Mouse (Mus musculus): ENCODE measurements at regions not wholly inside any gene's neighbourhood (a gene's known extent, or its start where the extent isn't known, plus 50 kb on each side); places are given as distances from the start of the nearest gene placed in this dataset.

DNA sequence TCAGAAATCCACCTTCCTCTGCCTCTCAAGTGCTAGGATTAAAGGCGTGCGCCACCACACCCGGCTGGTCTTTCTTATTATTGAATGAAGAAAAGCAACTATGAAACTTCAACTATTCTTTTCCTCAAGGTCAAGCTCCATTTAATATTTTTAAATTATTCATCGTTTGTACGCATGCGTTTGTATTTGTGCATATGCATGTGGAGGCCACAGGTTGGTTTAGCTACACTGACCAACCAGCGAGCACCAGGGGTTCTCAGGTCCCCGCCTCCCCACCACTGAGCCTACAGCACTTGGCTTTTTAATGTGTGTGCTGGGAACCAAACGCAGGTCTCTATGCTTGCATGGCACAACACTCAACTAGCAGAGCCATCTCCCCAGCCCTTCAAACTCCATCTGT lies 51.0 kb upstream of the Tmem252 start:
- H3K4me2 ChIP-seq: no peak overlapping the region
- H3K4me3 ChIP-seq (replicated peaks): no peak overlapping the region
- no peaks in the 10 kb centered on the region for H3K9me3 ChIP-seq
- H3K27me3 ChIP-seq: no peaks in the 10 kb centered on the region
- H3K9ac ChIP-seq: no peak overlapping the region
- 95% methylated on average over 9 of the region's 9 CpGs for WGBS
- H3K36me3 ChIP-seq (replicated peaks): no peaks in the 10 kb centered on the region
- no peaks in the 10 kb centered on the region for H3K4me1 ChIP-seq
- H3K27ac ChIP-seq: no peak overlapping the region
- no peak for ATAC-seq (ENCODE audit: low FRiP score)

DNA sequence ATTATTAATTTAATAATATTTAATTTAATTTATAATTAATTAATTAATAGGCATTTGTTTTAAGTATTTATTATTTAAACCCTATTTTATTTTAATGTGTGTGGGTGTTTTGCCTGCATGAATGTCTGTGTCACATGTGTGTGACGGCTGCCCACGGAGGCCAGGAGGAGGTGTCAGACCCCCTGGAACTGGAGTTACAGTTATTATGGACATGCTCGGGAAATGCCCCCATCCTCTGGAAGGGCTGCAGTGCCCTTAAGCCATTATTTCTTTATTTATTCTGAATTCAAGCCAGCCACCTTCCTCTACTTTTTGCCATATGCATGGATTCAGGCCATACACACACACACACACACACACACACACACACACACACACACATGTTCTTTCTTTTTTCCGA lies 51.5 kb upstream of the Tmem252 start:
- Histone ChIP-seq H3K4me1 (no peaks in the 10 kb centered on the region), H3K9me3 (no peaks in the 10 kb centered on the region), H3K4me3 (replicated peaks) (no peak overlapping the region), H3K27me3 (no peaks in the 10 kb centered on the region), H3K27ac (no peak overlapping the region), H3K36me3 (replicated peaks) (no peaks in the 10 kb centered on the region), H3K9ac (no peak overlapping the region), H3K4me2 (no peak overlapping the region)
- WGBS: 74% methylated on average over 4 of the region's 4 CpGs
- no peak for ATAC-seq (ENCODE audit: low FRiP score)

DNA sequence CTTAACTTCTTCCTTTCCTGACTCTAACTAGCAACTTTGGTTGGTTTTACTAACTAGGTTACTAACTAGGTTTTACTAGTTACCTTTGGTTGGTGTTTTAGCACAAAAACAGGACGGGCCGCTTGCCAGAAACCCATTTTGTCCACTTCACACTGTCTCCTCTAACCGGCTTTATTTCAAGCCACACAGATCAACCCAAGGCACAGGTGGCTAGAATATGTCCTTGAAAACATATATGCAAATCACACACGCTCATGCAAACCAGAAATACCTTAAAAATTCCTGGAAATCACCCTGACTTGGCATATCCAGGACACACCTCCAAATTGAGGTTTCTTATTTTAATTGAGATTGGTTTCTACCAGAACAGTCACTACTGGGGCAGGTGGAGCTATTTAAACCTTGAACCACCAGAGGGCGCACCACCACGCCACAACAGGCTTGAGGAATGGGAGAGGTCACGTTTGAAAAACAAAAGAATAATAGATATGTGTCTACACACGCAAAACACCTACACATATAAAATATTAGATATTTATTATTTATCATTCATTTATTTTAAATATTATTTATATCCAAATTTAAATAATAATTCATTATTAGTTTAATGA lies 52.1 kb upstream of the Tmem252 start:
- Histone ChIP-seq H3K9ac (no peak overlapping the region), H3K27ac (no peak overlapping the region), H3K9me3 (no peaks in the 10 kb centered on the region), H3K36me3 (replicated peaks) (no peaks in the 10 kb centered on the region), H3K27me3 (no peaks in the 10 kb centered on the region), H3K4me3 (replicated peaks) (no peak overlapping the region), H3K4me1 (no peaks in the 10 kb centered on the region), H3K4me2 (no peak overlapping the region)
- 32% methylated on average over 8 of the region's 8 CpGs for WGBS
- ATAC-seq (ENCODE audit: low FRiP score): peak; percentile 83

DNA sequence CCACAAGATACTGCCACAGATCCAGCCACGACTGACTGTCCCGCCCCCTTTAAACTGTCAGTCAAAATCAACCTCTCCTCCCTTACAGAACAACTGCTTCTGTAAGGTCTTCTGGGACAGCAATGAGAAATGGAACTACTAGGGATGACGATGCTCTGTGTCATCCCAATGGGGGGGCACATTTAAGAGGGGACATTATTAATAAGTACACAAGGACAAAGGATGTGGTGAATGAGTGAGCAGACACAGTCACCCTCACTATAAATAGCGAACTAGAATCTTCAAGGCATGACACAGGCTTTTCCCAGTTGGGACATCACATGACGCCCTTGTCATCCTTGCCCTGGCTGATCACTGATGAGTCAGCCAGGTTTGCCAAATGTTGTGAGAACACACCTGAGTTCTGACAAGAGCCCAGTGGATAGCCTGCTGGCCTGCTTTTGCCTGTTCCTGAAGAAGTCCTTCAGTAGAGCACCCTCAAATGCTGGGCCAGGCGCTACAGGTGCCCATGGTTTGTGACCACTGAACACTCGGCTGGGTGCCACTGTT lies 58.0 kb upstream of the Tmem252 start:
- H3K27me3 ChIP-seq: no peaks in the 10 kb centered on the region
- no peak overlapping the region for H3K27ac ChIP-seq
- ATAC-seq (ENCODE audit: low FRiP score): no peak
- 88% methylated on average over 7 of the region's 7 CpGs for WGBS
- H3K36me3 ChIP-seq (replicated peaks): no peaks in the 10 kb centered on the region
- no peaks in the 10 kb centered on the region for H3K4me1 ChIP-seq
- no peaks in the 10 kb centered on the region for H3K9me3 ChIP-seq
- no peak overlapping the region for H3K4me2 ChIP-seq
- H3K9ac ChIP-seq: no peak overlapping the region
- H3K4me3 ChIP-seq (replicated peaks): no peak overlapping the region

DNA sequence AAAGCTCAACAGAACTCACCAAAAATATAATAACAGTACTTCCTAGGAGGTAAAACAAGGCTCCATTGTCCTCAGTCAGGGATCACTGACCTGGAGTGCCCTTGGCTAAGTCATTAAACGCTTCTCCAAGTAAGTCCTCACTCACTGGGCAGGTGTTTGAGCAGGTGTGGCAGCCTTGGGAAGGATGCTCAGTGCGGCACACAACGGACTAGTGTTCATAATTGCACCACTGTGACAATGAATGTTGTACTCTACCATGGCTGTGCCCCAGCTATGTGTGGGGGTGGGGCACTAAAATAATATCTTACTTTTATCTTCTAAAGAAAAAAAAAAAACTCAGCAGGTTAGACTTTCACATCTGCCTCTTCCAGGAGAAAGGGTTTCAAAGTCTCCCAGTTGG lies 52.2 kb upstream of the Pip5k1b start:
- Histone ChIP-seq H3K27me3 (no peaks in the 10 kb centered on the region), H3K4me1 (no peaks in the 10 kb centered on the region), H3K27ac (no peak overlapping the region), H3K36me3 (replicated peaks) (no peaks in the 10 kb centered on the region), H3K9me3 (no peaks in the 10 kb centered on the region), H3K4me3 (replicated peaks) (no peak overlapping the region), H3K9ac (no peak overlapping the region), H3K4me2 (no peak overlapping the region)
- WGBS: 75% methylated on average over 3 of the region's 3 CpGs
- ATAC-seq (ENCODE audit: low FRiP score): no peak

DNA sequence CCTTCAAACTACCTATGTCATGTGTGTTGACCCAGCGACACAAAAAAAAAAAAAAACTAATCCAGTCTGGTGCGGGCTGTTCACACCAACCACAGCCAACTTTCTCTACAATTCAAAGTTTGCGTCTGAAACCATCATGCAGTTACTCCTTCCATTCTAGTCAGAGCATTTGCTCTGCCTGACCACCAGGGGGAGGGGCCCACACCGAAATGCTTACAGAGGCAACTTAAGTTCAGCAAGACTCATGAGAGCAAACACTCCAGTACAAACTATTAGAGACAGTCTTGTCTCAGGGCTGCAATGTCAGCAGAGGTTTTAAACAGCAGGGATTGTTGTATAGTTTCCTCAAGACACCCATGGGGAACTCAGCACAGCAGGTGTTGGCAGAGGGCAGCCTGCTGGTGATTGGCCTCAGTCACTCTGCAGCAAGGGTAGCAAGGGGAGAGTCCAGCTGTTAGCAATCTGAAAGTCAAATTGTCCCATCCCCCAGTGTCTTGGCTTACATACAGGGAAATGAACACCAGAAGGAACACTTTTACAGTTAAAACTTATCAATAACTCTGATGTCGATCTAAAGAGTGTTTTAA lies 50.8 kb upstream of the Pip5k1b start:
- WGBS: 71% methylated on average over 5 of the region's 5 CpGs
- Histone ChIP-seq H3K9ac (no peak overlapping the region), H3K36me3 (replicated peaks) (no peaks in the 10 kb centered on the region), H3K4me2 (no peak overlapping the region), H3K4me3 (replicated peaks) (no peak overlapping the region), H3K4me1 (no peaks in the 10 kb centered on the region), H3K27me3 (no peaks in the 10 kb centered on the region), H3K9me3 (no peaks in the 10 kb centered on the region), H3K27ac (no peak overlapping the region)
- no peak for ATAC-seq (ENCODE audit: low FRiP score)

Data from forebrain, embryonic 12.5 days (tissue).